Mouse (Mus musculus): Measurements from ENCODE around the gene 2010111I01Rik. TPM values are rescaled to one million over a fixed set of nuclear protein-coding genes. Genes with fewer than 3 reads are reported as not detected.

2010111I01Rik gene
- polyA plus RNA-seq, 1 experiment = 174 TPM

- TF ChIP-seq POLR2A (IDR thresholded peaks at IDR 0.05; ENCODE audit: low read depth, low read length) (no peak; the same call in 1 of the 2 replicates), CTCF (IDR thresholded peaks at IDR 0.05; ENCODE audit: borderline replicate concordance, insufficient read depth, low read length) (no peak)
- H3K27ac ChIP-seq (ENCODE audit: insufficient read depth, low read length) = peak overlapping the region; percentile 96
- no peak overlapping the region for H3K4me3 ChIP-seq (ENCODE audit: insufficient read depth, low read length)
- peaks cover 25% of the 10 kb centered on the region for H3K4me1 ChIP-seq (ENCODE audit: control insufficient read depth, insufficient read depth, low read length)
Measured at GRCm38 (mm10) chr13:63112598-63113372, 148.1 kb downstream of the 2010111I01Rik start.

GRCm38 (mm10) chr13:63113881-63114301 is 149.2 kb downstream of the 2010111I01Rik start:
- H3K27ac ChIP-seq (ENCODE audit: insufficient read depth, low read length) = peak overlapping the region; percentile 92
- TF ChIP-seq POLR2A (IDR thresholded peaks at IDR 0.05; ENCODE audit: low read depth, low read length) = no peak
- TF ChIP-seq CTCF (IDR thresholded peaks at IDR 0.05; ENCODE audit: borderline replicate concordance, insufficient read depth, low read length) = no peak
- no peak overlapping the region for H3K4me3 ChIP-seq (ENCODE audit: insufficient read depth, low read length)
- peaks cover 25% of the 10 kb centered on the region for H3K4me1 ChIP-seq (ENCODE audit: control insufficient read depth, insufficient read depth, low read length)

- Histone ChIP-seq H3K27ac (ENCODE audit: insufficient read depth, low read length) (peak overlapping the region; percentile 92), H3K4me3 (ENCODE audit: insufficient read depth, low read length) (no peak overlapping the region), H3K4me1 (ENCODE audit: control insufficient read depth, insufficient read depth, low read length) (peaks cover 28% of the 10 kb centered on the region)
- TF ChIP-seq POLR2A (IDR thresholded peaks at IDR 0.05; ENCODE audit: low read depth, low read length) (no peak), CTCF (IDR thresholded peaks at IDR 0.05; ENCODE audit: borderline replicate concordance, insufficient read depth, low read length) (no peak)
Measured at GRCm38 (mm10) chr13:63115187-63115784, 150.6 kb downstream of the 2010111I01Rik start.

GRCm38 (mm10) chr13:63117495-63118184 is 152.9 kb downstream of the 2010111I01Rik start:
- TF ChIP-seq CTCF (IDR thresholded peaks at IDR 0.05; ENCODE audit: borderline replicate concordance, insufficient read depth, low read length) (no peak), POLR2A (IDR thresholded peaks at IDR 0.05; ENCODE audit: low read depth, low read length) (no peak)
- peaks cover 23% of the 10 kb centered on the region for H3K4me1 ChIP-seq (ENCODE audit: control insufficient read depth, insufficient read depth, low read length)
- H3K27ac ChIP-seq (ENCODE audit: insufficient read depth, low read length) = peak overlapping the region; percentile 47; the same call in 1 of the 2 replicates
- no peak overlapping the region for H3K4me3 ChIP-seq (ENCODE audit: insufficient read depth, low read length)

- no peak for TF ChIP-seq CTCF (IDR thresholded peaks at IDR 0.05; ENCODE audit: borderline replicate concordance, insufficient read depth, low read length)
- TF ChIP-seq POLR2A (IDR thresholded peaks at IDR 0.05; ENCODE audit: low read depth, low read length) = no peak
- Histone ChIP-seq H3K4me3 (ENCODE audit: insufficient read depth, low read length) (no peak overlapping the region), H3K4me1 (ENCODE audit: control insufficient read depth, insufficient read depth, low read length) (peaks cover 19% of the 10 kb centered on the region), H3K27ac (ENCODE audit: insufficient read depth, low read length) (no peak overlapping the region)
Measured at GRCm38 (mm10) chr13:63118682-63119081, 154.0 kb downstream of the 2010111I01Rik start.

- Histone ChIP-seq H3K4me1 (ENCODE audit: control insufficient read depth, insufficient read depth, low read length) (peaks cover 12% of the 10 kb centered on the region), H3K4me3 (ENCODE audit: insufficient read depth, low read length) (no peak overlapping the region), H3K27ac (ENCODE audit: insufficient read depth, low read length) (peak overlapping the region; percentile 99)
- TF ChIP-seq POLR2A (IDR thresholded peaks at IDR 0.05; ENCODE audit: low read depth, low read length) (no peak), CTCF (IDR thresholded peaks at IDR 0.05; ENCODE audit: borderline replicate concordance, insufficient read depth, low read length) (no peak)
Measured at GRCm38 (mm10) chr13:63120296-63120695, 155.6 kb downstream of the 2010111I01Rik start.

GRCm38 (mm10) chr13:63121747-63122146 is 157.1 kb downstream of the 2010111I01Rik start:
- peak overlapping the region; percentile 99 for H3K27ac ChIP-seq (ENCODE audit: insufficient read depth, low read length)
- TF ChIP-seq POLR2A (IDR thresholded peaks at IDR 0.05; ENCODE audit: low read depth, low read length) (no peak), CTCF (IDR thresholded peaks at IDR 0.05; ENCODE audit: borderline replicate concordance, insufficient read depth, low read length) (no peak)
- H3K4me3 ChIP-seq (ENCODE audit: insufficient read depth, low read length) = no peak overlapping the region
- peaks cover 12% of the 10 kb centered on the region for H3K4me1 ChIP-seq (ENCODE audit: control insufficient read depth, insufficient read depth, low read length)

- no peak overlapping the region for H3K27ac ChIP-seq (ENCODE audit: insufficient read depth, low read length)
- TF ChIP-seq CTCF (IDR thresholded peaks at IDR 0.05; ENCODE audit: borderline replicate concordance, insufficient read depth, low read length) = no peak
- no peak for TF ChIP-seq POLR2A (IDR thresholded peaks at IDR 0.05; ENCODE audit: low read depth, low read length)
- no peak overlapping the region for H3K4me3 ChIP-seq (ENCODE audit: insufficient read depth, low read length)
- H3K4me1 ChIP-seq (ENCODE audit: control insufficient read depth, insufficient read depth, low read length) = no peaks in the 10 kb centered on the region
Measured at GRCm38 (mm10) chr13:63126206-63126605, 161.5 kb downstream of the 2010111I01Rik start.

GRCm38 (mm10) chr13:63127516-63127915 is 162.8 kb downstream of the 2010111I01Rik start:
- TF ChIP-seq POLR2A (IDR thresholded peaks at IDR 0.05; ENCODE audit: low read depth, low read length) (no peak), CTCF (IDR thresholded peaks at IDR 0.05; ENCODE audit: borderline replicate concordance, insufficient read depth, low read length) (no peak)
- no peak overlapping the region for H3K27ac ChIP-seq (ENCODE audit: insufficient read depth, low read length)
- no peaks in the 10 kb centered on the region for H3K4me1 ChIP-seq (ENCODE audit: control insufficient read depth, insufficient read depth, low read length)
- no peak overlapping the region for H3K4me3 ChIP-seq (ENCODE audit: insufficient read depth, low read length)

All from embryonic fibroblast, embryonic 13.5 days (primary cell).